22 mouse cellular contexts compared by ENCODE assay signal in genomic region chr19:24983857-24984498, GRCm38 (mm10).
"Had no signal": no experiment of that assay in that cellular context is flagged by ENCODE, and none has a peak within 500 bp of the region (broad histone marks: within the 10 kb centered on the region; RNA-seq: fewer than 3 reads in every experiment).

No protein-coding gene starts in this region.

- H3K9ac ChIP-seq: limb, embryonic 12.5 days; limb, embryonic 15.5 days; liver, embryonic 14.5 days; liver, postnatal 0 days; lung, embryonic 15.5 days; neural tube, embryonic 12.5 days; neural tube, embryonic 15.5 days had no signal

- H3K4me2 ChIP-seq: limb, embryonic 12.5 days; limb, embryonic 15.5 days; liver, embryonic 11.5 days; lung, embryonic 15.5 days; midbrain, embryonic 11.5 days; neural tube, embryonic 12.5 days; neural tube, embryonic 15.5 days had no signal

- ATAC-seq: liver, postnatal 0 days had no signal

- H3K27ac ChIP-seq: limb, embryonic 12.5 days; limb, embryonic 15.5 days; liver, embryonic 14.5 days; lung, embryonic 15.5 days; neural tube, embryonic 12.5 days; neural tube, embryonic 15.5 days; stomach, postnatal 0 days had no signal

- DNase-seq: kidney, adult 11 months; kidney, postnatal 36 days; left cerebral cortex, postnatal 4 days; liver, postnatal 0 days; lung, postnatal 14 days; lung, postnatal 4 days; midbrain, embryonic 14.5 days; right cerebral cortex, adult 18-20 months; right cerebral cortex, postnatal 14 days; right cerebral cortex, postnatal 4 days; thymus, adult 2 months; thymus, postnatal 14 days; thymus, postnatal 4 days had no signal

- H3K9me3 ChIP-seq: limb, embryonic 12.5 days; limb, embryonic 15.5 days; lung, embryonic 15.5 days; neural tube, embryonic 12.5 days; neural tube, embryonic 15.5 days had no signal

- H3K36me3 ChIP-seq: limb, embryonic 12.5 days; limb, embryonic 15.5 days; lung, embryonic 15.5 days; neural tube, embryonic 12.5 days; neural tube, embryonic 15.5 days had no signal

- H3K4me3 ChIP-seq: limb, embryonic 12.5 days; limb, embryonic 15.5 days; lung, embryonic 15.5 days; neural tube, embryonic 12.5 days; neural tube, embryonic 15.5 days had no signal

- H3K27me3 ChIP-seq: limb, embryonic 12.5 days; limb, embryonic 15.5 days; lung, embryonic 15.5 days; neural tube, embryonic 12.5 days; neural tube, embryonic 15.5 days had no signal

- H3K4me1 ChIP-seq: limb, embryonic 12.5 days; limb, embryonic 15.5 days; lung, embryonic 15.5 days; neural tube, embryonic 12.5 days had no signal
